Mouse (Mus musculus) kidney, postnatal 0 days (tissue): Measurements from ENCODE around the gene Trabd2b. TPM values are rescaled to one million over a fixed set of nuclear protein-coding genes. Genes with fewer than 3 reads are reported as not detected.

Source experiments
- ATAC-seq: fragments of 200-750 bp; cut with Nextera tagmentation; replicated peaks from 2 replicates; pipeline ENCODE4 v1.8.0; 2017; ENCODE audit warnings: low read depth, moderate number of reproducible peaks, moderate TSS enrichment, moderate library complexity; ENCODE audit not compliant: low FRiP score
- DNase-seq: peaks from one replicate; pipeline ENCODE4 v3.0.0-alpha.2; 2016; ENCODE audit warnings: low spot score
- H3K27ac ChIP-seq: fragments of 300-500 bp; sonication (generic); 2 replicates; pipeline ENCODE4 v1.5.1; 2014; ENCODE audit warnings: mild to moderate bottlenecking
- H3K27me3 ChIP-seq: fragments of 300-500 bp; sonication (generic); 2 replicates; pipeline ENCODE4 v1.6.1; 2014; ENCODE audit warnings: low read length, mixed read lengths; ENCODE audit not compliant: insufficient read depth
- H3K36me3 ChIP-seq: fragments of 300-500 bp; sonication (generic); 2 replicates; pipeline ENCODE4 v1.6.1; 2014; ENCODE audit warnings: low read length, mixed read lengths; ENCODE audit not compliant: insufficient read depth
- H3K4me1 ChIP-seq: fragments of 300-500 bp; sonication (generic); replicated peaks from 2 replicates; pipeline ENCODE4 v1.6.1; 2014; ENCODE audit warnings: antibody characterized with exemption, low read length, mixed read lengths; ENCODE audit not compliant: insufficient read depth
- H3K4me2 ChIP-seq: fragments of 300-500 bp; sonication (generic); 2 replicates; pipeline ENCODE4 v1.6.1; 2014; ENCODE audit warnings: mild to moderate bottlenecking, low read length, moderate library complexity, mixed read lengths
- H3K4me3 ChIP-seq: fragments of 300-500 bp; sonication (generic); replicated peaks from 2 replicates; pipeline ENCODE4 v1.5.1; 2014; ENCODE audit warnings: low read depth, low read length
- H3K9ac ChIP-seq: fragments of 300-500 bp; sonication (generic); 2 replicates; pipeline ENCODE4 v1.6.1; 2014; ENCODE audit warnings: low read depth, low read length
- H3K9me3 ChIP-seq: fragments of 300-500 bp; sonication (generic); replicated peaks from 2 replicates; pipeline ENCODE4 v1.6.1; 2016; ENCODE audit warnings: low read length, inconsistent platforms, mixed read lengths
- CTCF ChIP-seq: IDR thresholded peaks from 2 replicates; pipeline ENCODE4 v1.5.1; 2016; ENCODE audit warnings: antibody characterized with exemption, low read depth, mild to moderate bottlenecking, moderate library complexity
- WGBS: fragments of 180-500 bp; shearing (Covaris S2); extraction: QIAGEN DNeasy Blood & Tissue Kit; methylation state at CpG from one replicate; pipeline ENCODE4 v1.1.7; 2014; 5-methylcytosine and 5-hydroxymethylcytosine counted together
- polyA plus RNA-seq: library from polyadenylated mRNA; unstranded; fragments of >200 nt; fragmentation: Nextera tagmentation; extraction: Ambion mirVana; gene quantifications from 2 replicates; pipeline ENCODE4 v1.2.1, GENCODE M21; 2015

Gene Trabd2b
- polyA plus RNA-seq, 1 experiment from 2014 or later, result 5.2 TPM

DNA sequence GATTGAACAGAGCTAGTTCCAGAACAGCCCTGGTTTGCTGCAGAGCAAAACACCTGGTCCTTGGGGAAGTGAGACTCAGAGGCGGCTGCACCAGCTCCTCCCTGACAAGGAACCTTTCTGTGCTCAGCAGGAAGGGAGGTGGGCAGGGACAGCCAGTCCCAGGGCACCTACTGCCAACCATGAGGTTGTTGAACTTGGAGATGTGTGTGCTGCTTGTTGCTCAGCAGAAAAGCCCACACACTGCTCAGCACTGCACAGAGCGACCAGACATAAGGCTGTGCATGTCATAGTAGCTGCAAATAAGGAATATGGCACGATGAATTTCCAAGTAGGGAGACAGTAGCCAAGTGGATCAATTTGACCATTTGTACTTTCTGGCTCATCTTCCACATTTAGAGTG, 81.2 kb downstream of the Trabd2b start:
- Histone ChIP-seq H3K36me3 (no peaks in the 10 kb centered on the region), H3K4me3 (no peak overlapping the region), H3K4me2 (no peak overlapping the region), H3K4me1 (no peaks in the 10 kb centered on the region), H3K27ac (no peak overlapping the region), H3K27me3 (no peaks in the 10 kb centered on the region), H3K9ac (no peak overlapping the region), H3K9me3 (no peaks in the 10 kb centered on the region)
- DNase-seq (no peak), ATAC-seq (no peak)
- no peak for TF ChIP-seq CTCF
- 86% methylated on average over 3 of the region's 3 CpGs for WGBS

DNA sequence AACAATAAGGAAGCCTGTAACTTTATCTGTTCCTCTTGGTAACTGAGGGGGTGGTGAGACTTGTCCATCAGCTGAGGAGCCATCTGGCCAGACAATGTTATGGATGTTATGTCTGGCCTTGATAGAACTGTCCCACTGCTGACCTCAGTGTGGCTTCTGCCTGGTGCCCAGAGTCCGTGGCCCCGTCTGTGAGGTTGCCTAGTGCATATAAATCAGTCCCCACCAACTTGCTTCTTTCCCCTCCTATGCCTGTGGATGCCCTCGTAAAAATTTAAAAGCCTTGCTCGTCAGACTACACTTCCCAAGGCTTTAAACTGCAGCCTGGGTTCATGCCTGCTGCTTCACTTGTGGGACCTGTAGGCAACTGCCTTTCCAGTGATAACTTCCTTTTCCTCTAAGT, 85.6 kb downstream of the Trabd2b start:
- no peak for ATAC-seq
- Histone ChIP-seq H3K36me3 (no peaks in the 10 kb centered on the region), H3K4me1 (no peaks in the 10 kb centered on the region), H3K4me2 (no peak overlapping the region), H3K27ac (no peak overlapping the region), H3K9me3 (no peaks in the 10 kb centered on the region), H3K27me3 (no peaks in the 10 kb centered on the region), H3K4me3 (no peak overlapping the region), H3K9ac (no peak overlapping the region)
- no peak for TF ChIP-seq CTCF
- 22% methylated on average over 4 of the region's 4 CpGs for WGBS
- DNase-seq, result peak; percentile 39

DNA sequence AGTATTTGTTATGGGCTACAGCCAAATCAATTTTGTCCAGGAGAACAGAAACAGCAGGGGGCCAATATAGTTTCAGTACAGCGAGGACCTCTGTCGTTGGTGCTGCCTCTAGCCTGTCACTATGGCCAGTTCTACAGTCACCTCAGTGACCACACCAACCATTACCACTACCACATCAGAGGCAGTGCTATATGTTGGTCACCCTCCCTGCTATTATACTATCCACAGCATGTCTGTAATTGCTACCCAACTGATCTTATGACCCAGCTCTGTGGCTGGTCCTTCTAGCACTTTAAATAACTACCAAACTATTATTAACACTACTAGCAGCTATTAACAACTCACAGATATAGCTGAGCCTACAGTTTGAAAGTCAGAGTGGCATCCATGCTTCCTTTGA, 87.5 kb downstream of the Trabd2b start:
- no peaks in the 10 kb centered on the region for H3K27me3 ChIP-seq
- no peaks in the 10 kb centered on the region for H3K4me1 ChIP-seq
- ATAC-seq (no peak), DNase-seq (no peak)
- no peak for TF ChIP-seq CTCF
- H3K9me3 ChIP-seq, result no peaks in the 10 kb centered on the region
- no peak overlapping the region for H3K9ac ChIP-seq
- H3K4me3 ChIP-seq, result no peak overlapping the region
- no peaks in the 10 kb centered on the region for H3K36me3 ChIP-seq
- H3K27ac ChIP-seq, result no peak overlapping the region
- no peak overlapping the region for H3K4me2 ChIP-seq
- 76% methylated on average over 2 of the region's 2 CpGs for WGBS

DNA sequence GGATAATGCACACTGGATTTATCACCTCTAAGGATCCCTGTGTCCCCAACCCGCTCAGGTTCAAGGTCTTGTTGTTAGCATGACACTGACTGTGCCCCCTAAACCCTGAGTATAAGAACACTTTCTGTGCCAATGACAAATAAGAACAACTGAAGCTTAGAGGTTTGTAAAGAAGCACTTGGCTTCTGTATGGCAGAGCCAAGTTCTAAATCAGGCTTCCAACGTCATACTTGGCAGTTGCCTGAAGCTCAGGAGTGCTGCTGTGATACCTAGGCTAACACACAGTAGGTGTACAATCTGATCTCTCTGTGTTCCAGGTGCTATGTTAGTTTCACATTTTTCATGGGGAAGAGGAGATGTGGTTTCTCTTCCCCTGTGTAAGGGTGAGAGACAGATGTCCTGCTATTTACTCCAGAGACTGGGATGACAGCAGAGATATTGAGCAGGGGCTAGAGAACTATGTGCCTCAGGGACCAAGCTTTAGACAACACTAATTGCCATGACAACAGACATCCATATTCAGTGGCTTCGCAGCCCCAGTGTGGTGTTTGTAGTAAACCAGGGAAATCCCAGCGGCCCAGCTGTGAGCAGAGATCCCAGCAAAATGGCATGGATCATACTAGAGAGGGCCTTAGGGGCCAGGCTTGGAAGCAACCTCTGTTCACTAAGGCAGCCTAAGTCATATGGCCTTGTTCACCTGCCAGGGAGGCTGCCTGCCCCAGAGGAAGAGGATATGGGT, 89.3 kb downstream of the Trabd2b start:
- Histone ChIP-seq H3K9ac (no peak overlapping the region), H3K27me3 (no peaks in the 10 kb centered on the region), H3K4me3 (no peak overlapping the region), H3K4me2 (no peak overlapping the region), H3K36me3 (peaks cover 3% of the 10 kb centered on the region; the same call in 1 of the 2 replicates), H3K9me3 (no peaks in the 10 kb centered on the region), H3K4me1 (no peaks in the 10 kb centered on the region), H3K27ac (no peak overlapping the region)
- no peak for DNase-seq
- ATAC-seq, result no peak
- WGBS, result 66% methylated on average over 4 of the region's 4 CpGs
- TF ChIP-seq CTCF, result no peak

DNA sequence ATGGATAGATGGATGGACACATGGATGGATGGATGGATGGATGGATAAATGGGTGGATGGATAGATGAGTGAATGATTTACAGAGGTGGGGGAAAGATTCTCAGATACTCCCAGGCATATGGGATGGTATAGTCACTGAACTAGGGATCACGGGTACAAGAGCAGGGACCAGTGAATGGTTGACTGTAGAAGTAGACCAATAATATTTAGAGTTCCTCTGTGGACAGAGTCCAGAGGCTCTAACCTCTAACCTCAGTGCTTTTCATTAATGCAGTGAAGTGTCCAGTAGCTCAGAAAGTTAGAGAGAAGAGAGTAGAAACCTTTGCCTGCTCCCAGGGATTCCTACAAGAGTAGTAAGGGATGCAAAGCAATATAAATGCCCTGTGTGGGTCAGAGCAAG, 93.1 kb downstream of the Trabd2b start:
- Histone ChIP-seq H3K4me2 (no peak overlapping the region), H3K36me3 (peaks cover 3% of the 10 kb centered on the region; the same call in 1 of the 2 replicates), H3K4me3 (no peak overlapping the region), H3K4me1 (no peaks in the 10 kb centered on the region), H3K27ac (no peak overlapping the region), H3K9ac (no peak overlapping the region), H3K27me3 (no peaks in the 10 kb centered on the region), H3K9me3 (no peaks in the 10 kb centered on the region)
- DNase-seq (no peak), ATAC-seq (peak; percentile 77)
- TF ChIP-seq CTCF, result no peak
- WGBS, result 68% methylated on average over 1 of the region's 1 CpGs

DNA sequence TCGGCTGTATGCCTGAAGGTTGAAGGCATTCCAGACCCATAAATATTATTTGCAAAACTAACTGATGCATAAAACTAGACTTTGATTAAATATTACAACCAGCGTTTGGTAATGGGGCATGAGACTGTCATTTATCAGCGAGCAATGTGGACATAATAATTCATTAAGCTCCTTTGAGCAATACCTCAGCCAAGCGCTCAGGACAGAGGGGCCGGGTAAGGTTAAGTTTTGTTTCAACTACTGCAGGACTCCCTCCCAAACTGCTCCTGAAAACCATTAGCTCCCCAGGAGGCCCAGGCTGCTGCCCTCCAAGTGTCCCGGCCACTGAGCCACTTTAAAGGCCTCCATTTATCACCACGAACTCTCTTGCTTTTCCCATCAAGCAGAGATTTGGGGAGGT, 93.8 kb downstream of the Trabd2b start:
- WGBS, result 30% methylated on average over 7 of the region's 7 CpGs
- Histone ChIP-seq H3K27ac (0 out of 2 replicates have a peak overlapping the region, but pooled peaks have one; percentile 19), H3K9ac (no peak overlapping the region), H3K4me3 (no peak overlapping the region), H3K9me3 (no peaks in the 10 kb centered on the region), H3K27me3 (no peaks in the 10 kb centered on the region), H3K4me2 (no peak overlapping the region), H3K4me1 (no peaks in the 10 kb centered on the region), H3K36me3 (peaks cover 3% of the 10 kb centered on the region; the same call in 1 of the 2 replicates)
- no peak; the same call in 1 of the 2 replicates for ATAC-seq
- TF ChIP-seq CTCF, result no peak
- DNase-seq, result peak; percentile 28
